Mouse (Mus musculus): ENCODE results near the gene Gripap1. TPM values are rescaled to one million over a fixed set of nuclear protein-coding genes. Genes with fewer than 3 reads are reported as not detected.

Gripap1 gene
- polyA plus RNA-seq, 1 experiment from 2014 or later = 76.5 TPM

- H3K4me3 ChIP-seq (replicated peaks) = peak overlapping the region; percentile 76
- H3K9ac ChIP-seq (replicated peaks) = peak overlapping the region; percentile 89
- 22% methylated on average over 40 of the region's 42 CpGs for WGBS
- no peak for ATAC-seq
- no peaks in the 10 kb centered on the region for H3K36me3 ChIP-seq
- H3K27me3 ChIP-seq = no peaks in the 10 kb centered on the region
- peak overlapping the region; percentile 78 for H3K4me2 ChIP-seq (replicated peaks)
- H3K4me1 ChIP-seq (replicated peaks) = peaks cover 34% of the 10 kb centered on the region
- H3K9me3 ChIP-seq = no peaks in the 10 kb centered on the region
- peak overlapping the region; percentile 84 for H3K27ac ChIP-seq
These were observed 52.8 kb downstream of the Gripap1 start for GRCm38 (mm10) chrX:7842318-7842717.

GRCm38 (mm10) chrX:7847845-7848244 lies 58.3 kb downstream of the Gripap1 start:
- no peak overlapping the region for H3K4me3 ChIP-seq (replicated peaks)
- no peaks in the 10 kb centered on the region for H3K27me3 ChIP-seq
- no peak overlapping the region for H3K27ac ChIP-seq
- H3K4me2 ChIP-seq (replicated peaks) = no peak overlapping the region
- H3K4me1 ChIP-seq (replicated peaks) = peaks cover 31% of the 10 kb centered on the region
- peaks cover 8% of the 10 kb centered on the region for H3K36me3 ChIP-seq
- 70% methylated on average over 2 of the region's 2 CpGs for WGBS
- no peaks in the 10 kb centered on the region for H3K9me3 ChIP-seq
- no peak overlapping the region for H3K9ac ChIP-seq (replicated peaks)
- ATAC-seq = no peak

GRCm38 (mm10) chrX:7854578-7854977 lies 65.0 kb downstream of the Gripap1 start:
- WGBS = 48% methylated on average over 2 of the region's 2 CpGs
- H3K4me2 ChIP-seq (replicated peaks) = no peak overlapping the region
- no peak for ATAC-seq
- no peaks in the 10 kb centered on the region for H3K27me3 ChIP-seq
- H3K4me3 ChIP-seq (replicated peaks) = no peak overlapping the region
- no peaks in the 10 kb centered on the region for H3K4me1 ChIP-seq (replicated peaks)
- no peak overlapping the region for H3K9ac ChIP-seq (replicated peaks)
- H3K36me3 ChIP-seq = peaks cover 16% of the 10 kb centered on the region; the same call in 1 of the 2 replicates
- H3K27ac ChIP-seq = no peak overlapping the region
- no peaks in the 10 kb centered on the region for H3K9me3 ChIP-seq

GRCm38 (mm10) chrX:7859191-7859753 lies 69.7 kb downstream of the Gripap1 start:
- H3K9me3 ChIP-seq = no peaks in the 10 kb centered on the region
- no peaks in the 10 kb centered on the region for H3K4me1 ChIP-seq (replicated peaks)
- WGBS = 85% methylated on average over 3 of the region's 3 CpGs
- H3K9ac ChIP-seq (replicated peaks) = no peak overlapping the region
- H3K4me3 ChIP-seq (replicated peaks) = no peak overlapping the region
- H3K36me3 ChIP-seq = peaks cover 7% of the 10 kb centered on the region; the same call in 1 of the 2 replicates
- no peaks in the 10 kb centered on the region for H3K27me3 ChIP-seq
- H3K4me2 ChIP-seq (replicated peaks) = no peak overlapping the region
- ATAC-seq = no peak
- no peak overlapping the region for H3K27ac ChIP-seq

DNA sequence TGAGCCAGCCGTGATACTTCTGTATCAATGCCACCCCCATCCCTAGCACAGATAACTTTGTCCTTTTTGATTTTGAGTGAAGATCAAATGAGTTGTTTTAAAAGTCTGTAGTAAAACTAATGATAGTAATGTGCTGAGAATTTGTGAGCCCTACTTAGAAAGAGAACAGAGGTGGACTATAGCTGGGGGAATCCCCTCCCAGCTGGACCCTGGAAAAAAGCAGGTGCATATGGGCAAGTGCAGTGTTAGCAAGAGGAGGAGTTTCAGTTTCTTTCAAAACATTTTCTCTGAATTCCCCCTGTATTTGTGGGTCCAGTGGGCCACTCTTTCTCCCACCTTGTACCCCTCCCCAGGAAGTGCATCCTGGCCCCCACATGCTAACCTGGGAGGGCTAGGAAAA lies 73.6 kb downstream of the Gripap1 start:
- Histone ChIP-seq H3K4me2 (replicated peaks) (no peak overlapping the region), H3K36me3 (peaks cover 9% of the 10 kb centered on the region; the same call in 1 of the 2 replicates), H3K4me1 (replicated peaks) (no peaks in the 10 kb centered on the region; the same call in 1 of the 2 replicates), H3K9ac (replicated peaks) (no peak overlapping the region), H3K4me3 (replicated peaks) (no peak overlapping the region), H3K27ac (no peak overlapping the region), H3K27me3 (no peaks in the 10 kb centered on the region), H3K9me3 (no peaks in the 10 kb centered on the region)
- ATAC-seq = no peak
- WGBS = 79% methylated on average over 1 of the region's 1 CpGs

- no peaks in the 10 kb centered on the region; the same call in 1 of the 2 replicates for H3K4me1 ChIP-seq (replicated peaks)
- WGBS = 79% methylated on average over 3 of the region's 3 CpGs
- no peak for ATAC-seq
- no peak overlapping the region for H3K27ac ChIP-seq
- no peak overlapping the region for H3K9ac ChIP-seq (replicated peaks)
- no peaks in the 10 kb centered on the region for H3K9me3 ChIP-seq
- no peaks in the 10 kb centered on the region for H3K27me3 ChIP-seq
- peaks cover 11% of the 10 kb centered on the region; the same call in 1 of the 2 replicates for H3K36me3 ChIP-seq
- H3K4me3 ChIP-seq (replicated peaks) = no peak overlapping the region
- no peak overlapping the region for H3K4me2 ChIP-seq (replicated peaks)
These were observed 75.0 kb downstream of the Gripap1 start for GRCm38 (mm10) chrX:7864551-7864950.

- WGBS = 79% methylated on average over 2 of the region's 2 CpGs
- ATAC-seq = no peak
These were observed 75.8 kb downstream of the Gripap1 start for GRCm38 (mm10) chrX:7865343-7865742.

GRCm38 (mm10) chrX:7865786-7866185 lies 76.2 kb downstream of the Gripap1 start:
- no peak for ATAC-seq
- H3K4me1 ChIP-seq (replicated peaks) = no peaks in the 10 kb centered on the region; the same call in 1 of the 2 replicates

More at GRCm38 (mm10) chrX:7865343-7865742, 75.8 kb downstream of the Gripap1 start:
- Histone ChIP-seq H3K27ac (no peak overlapping the region), H3K4me3 (replicated peaks) (no peak overlapping the region), H3K9me3 (no peaks in the 10 kb centered on the region), H3K27me3 (no peaks in the 10 kb centered on the region), H3K4me2 (replicated peaks) (no peak overlapping the region), H3K36me3 (peaks cover 10% of the 10 kb centered on the region; the same call in 1 of the 2 replicates), H3K9ac (replicated peaks) (no peak overlapping the region), H3K4me1 (replicated peaks) (no peaks in the 10 kb centered on the region; the same call in 1 of the 2 replicates)

GRCm38 (mm10) chrX:7867141-7867540 lies 77.6 kb downstream of the Gripap1 start:
- Histone ChIP-seq H3K4me1 (replicated peaks) (no peaks in the 10 kb centered on the region; the same call in 1 of the 2 replicates), H3K4me3 (replicated peaks) (no peak overlapping the region), H3K9me3 (no peaks in the 10 kb centered on the region), H3K27me3 (no peaks in the 10 kb centered on the region), H3K4me2 (replicated peaks) (no peak overlapping the region), H3K27ac (no peak overlapping the region), H3K9ac (replicated peaks) (no peak overlapping the region), H3K36me3 (peaks cover 15% of the 10 kb centered on the region; the same call in 1 of the 2 replicates)
- no peak for ATAC-seq
- WGBS = 85% methylated on average over 1 of the region's 1 CpGs

More at GRCm38 (mm10) chrX:7865786-7866185, 76.2 kb downstream of the Gripap1 start:
- H3K27ac ChIP-seq = no peak overlapping the region
- no peak overlapping the region for H3K4me2 ChIP-seq (replicated peaks)
- no peaks in the 10 kb centered on the region for H3K9me3 ChIP-seq
- H3K36me3 ChIP-seq = peaks cover 10% of the 10 kb centered on the region; the same call in 1 of the 2 replicates
- 74% methylated on average over 2 of the region's 2 CpGs for whole genome bisulfite sequencing
- no peak overlapping the region for H3K9ac ChIP-seq (replicated peaks)
- H3K4me3 ChIP-seq (replicated peaks) = no peak overlapping the region
- H3K27me3 ChIP-seq = no peaks in the 10 kb centered on the region

DNA sequence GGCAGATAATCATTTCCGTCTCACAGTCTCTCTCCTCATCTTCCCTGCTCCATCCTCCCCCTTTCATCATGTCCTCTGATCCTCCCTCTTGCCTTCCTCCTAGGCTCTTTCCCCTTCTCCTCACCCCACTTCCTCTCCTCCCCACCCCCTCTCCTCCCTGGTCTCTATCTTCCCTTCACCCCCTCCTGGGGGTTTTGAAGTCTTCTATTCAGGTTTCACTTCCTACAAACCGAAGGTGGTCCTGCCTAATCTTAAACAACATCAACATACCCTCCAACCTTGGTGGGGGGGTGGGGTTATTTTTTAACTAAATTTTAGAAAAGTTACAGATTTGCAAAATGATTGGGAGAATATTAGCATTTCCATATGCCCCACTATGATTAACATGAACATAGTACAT lies 78.9 kb downstream of the Gripap1 start:
- no peak overlapping the region for H3K9ac ChIP-seq (replicated peaks)
- H3K27ac ChIP-seq = no peak overlapping the region
- no peak for ATAC-seq
- H3K4me2 ChIP-seq (replicated peaks) = no peak overlapping the region
- H3K4me3 ChIP-seq (replicated peaks) = no peak overlapping the region
- no peaks in the 10 kb centered on the region for H3K9me3 ChIP-seq
- no peaks in the 10 kb centered on the region for H3K27me3 ChIP-seq
- WGBS = 50% methylated on average over 2 of the region's 2 CpGs
- peaks cover 23% of the 10 kb centered on the region for H3K36me3 ChIP-seq
- no peaks in the 10 kb centered on the region; the same call in 1 of the 2 replicates for H3K4me1 ChIP-seq (replicated peaks)

- H3K4me2 ChIP-seq (replicated peaks) = no peak overlapping the region
- H3K9me3 ChIP-seq = no peaks in the 10 kb centered on the region
- no peak overlapping the region for H3K27ac ChIP-seq
- no peak overlapping the region for H3K4me3 ChIP-seq (replicated peaks)
- H3K27me3 ChIP-seq = no peaks in the 10 kb centered on the region
- no peaks in the 10 kb centered on the region; the same call in 1 of the 2 replicates for H3K4me1 ChIP-seq (replicated peaks)
- no peak overlapping the region for H3K9ac ChIP-seq (replicated peaks)
- H3K36me3 ChIP-seq = peaks cover 36% of the 10 kb centered on the region
- WGBS = 28% methylated on average over 3 of the region's 3 CpGs
- ATAC-seq = no peak
These were observed 80.3 kb downstream of the Gripap1 start for GRCm38 (mm10) chrX:7869826-7870225.
